Mouse (Mus musculus) testis, postnatal 14 days (tissue): ENCODE results near the gene Fv1.
"Not testable (repeated sequence)": the region's sequence is repeated elsewhere in the genome, so short reads cannot be mapped to it uniquely, and the experiment has no call there.

Experiments
- DNase-seq: peaks from one replicate; pipeline ENCODE4 v3.0.0; 2021; ENCODE audit warnings: low spot score

The Fv1 gene

GRCm38 (mm10) chr4:147868450-147869031, at the start of gene Fv1, which contains the start of gene Miip:
Gene Fv1, plus strand, starts transcription at chr4:147868979.
Gene Miip, minus strand, starts transcription at chr4:147868816.
- DNase-seq = peak; percentile 94

- DNase-seq = not testable (repeated sequence)
These were observed 49.1 kb upstream of the Fv1 start for GRCm38 (mm10) chr4:147819659-147820058.

GRCm38 (mm10) chr4:147821414-147821813, 47.4 kb upstream of the Fv1 start:
- not testable (repeated sequence) for DNase-seq

GRCm38 (mm10) chr4:147824389-147824788, 44.4 kb upstream of the Fv1 start:
- DNase-seq = no peak

GRCm38 (mm10) chr4:147839282-147839681, 29.5 kb upstream of the Fv1 start:
- peak; percentile 27 for DNase-seq

GRCm38 (mm10) chr4:147842871-147843270, 25.9 kb upstream of the Fv1 start:
- no peak for DNase-seq

GRCm38 (mm10) chr4:147847614-147848583, 20.9 kb upstream of the Fv1 start, which contains the start of gene Zfp933:
Gene Zfp933, minus strand, starts transcription at chr4:147848366.
- peak; percentile 74 for DNase-seq

- no peak for DNase-seq
These were observed 20.2 kb upstream of the Fv1 start for GRCm38 (mm10) chr4:147848584-147848991.

- DNase-seq = no peak
These were observed 18.0 kb upstream of the Fv1 start for GRCm38 (mm10) chr4:147850776-147851175.

- DNase-seq = no peak
These were observed 6.7 kb upstream of the Fv1 start for GRCm38 (mm10) chr4:147862051-147862450.

- DNase-seq = no peak
These were observed 3.1 kb upstream of the Fv1 start for GRCm38 (mm10) chr4:147865651-147866050.

- DNase-seq = no peak
These were observed 2.7 kb upstream of the Fv1 start for GRCm38 (mm10) chr4:147866056-147866455.

GRCm38 (mm10) chr4:147866793-147867192, 2.0 kb upstream of the Fv1 start:
- DNase-seq = not testable (repeated sequence)

GRCm38 (mm10) chr4:147867563-147868449, 973 bp upstream of the Fv1 start:
- DNase-seq = no peak

- DNase-seq = no peak
These were observed 459 bp downstream of the Fv1 start for GRCm38 (mm10) chr4:147869238-147869637.

- DNase-seq = no peak
These were observed 7.2 kb downstream of the Fv1 start for GRCm38 (mm10) chr4:147875852-147876575.

- no peak for DNase-seq
These were observed 9.8 kb downstream of the Fv1 start for GRCm38 (mm10) chr4:147878537-147878936.

- no peak for DNase-seq
These were observed 10.7 kb downstream of the Fv1 start for GRCm38 (mm10) chr4:147879456-147879855.

- no peak for DNase-seq
These were observed 11.1 kb downstream of the Fv1 start for GRCm38 (mm10) chr4:147879865-147880264.

- no peak for DNase-seq
These were observed 13.0 kb downstream of the Fv1 start for GRCm38 (mm10) chr4:147881792-147882191.

- no peak for DNase-seq
These were observed 14.3 kb downstream of the Fv1 start for GRCm38 (mm10) chr4:147883041-147883440.
